Mouse (Mus musculus): ENCODE results near the gene Trim41.

DNA sequence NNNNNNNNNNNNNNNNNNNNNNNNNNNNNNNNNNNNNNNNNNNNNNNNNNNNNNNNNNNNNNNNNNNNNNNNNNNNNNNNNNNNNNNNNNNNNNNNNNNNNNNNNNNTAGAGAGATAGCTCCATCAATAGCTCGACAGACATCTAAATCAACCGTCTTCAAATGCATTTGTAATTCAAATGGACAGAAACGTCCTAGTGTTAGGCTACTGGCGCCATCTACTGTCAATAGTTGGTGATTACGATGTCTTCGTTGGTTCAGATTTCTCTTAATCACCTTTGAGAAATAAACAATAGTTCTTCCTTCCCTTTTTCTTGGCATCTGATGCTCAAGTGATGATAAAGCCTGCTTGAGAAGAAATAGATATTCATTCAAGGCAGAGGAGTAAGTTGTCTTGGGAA is 41.9 kb upstream of the Trim41 start:
- no peak for TF ChIP-seq POLR2A (IDR thresholded peaks at IDR 0.05; ENCODE audit: insufficient read depth, low read length)
- peak; percentile 21 for TF ChIP-seq CTCF (IDR thresholded peaks at IDR 0.05; ENCODE audit: low read depth, low read length)
- TF ChIP-seq EP300 (IDR thresholded peaks at IDR 0.05; ENCODE audit: insufficient read depth, low read depth, low read length), result no peak

All from ES-Bruce4 (cell line).